Mouse (Mus musculus): Measurements from ENCODE around the gene Cdcp2.
"Not testable (repeated sequence)": the region's sequence is repeated elsewhere in the genome, so short reads cannot be mapped to it uniquely, and the experiment has no call there.

Gene Cdcp2

DNA sequence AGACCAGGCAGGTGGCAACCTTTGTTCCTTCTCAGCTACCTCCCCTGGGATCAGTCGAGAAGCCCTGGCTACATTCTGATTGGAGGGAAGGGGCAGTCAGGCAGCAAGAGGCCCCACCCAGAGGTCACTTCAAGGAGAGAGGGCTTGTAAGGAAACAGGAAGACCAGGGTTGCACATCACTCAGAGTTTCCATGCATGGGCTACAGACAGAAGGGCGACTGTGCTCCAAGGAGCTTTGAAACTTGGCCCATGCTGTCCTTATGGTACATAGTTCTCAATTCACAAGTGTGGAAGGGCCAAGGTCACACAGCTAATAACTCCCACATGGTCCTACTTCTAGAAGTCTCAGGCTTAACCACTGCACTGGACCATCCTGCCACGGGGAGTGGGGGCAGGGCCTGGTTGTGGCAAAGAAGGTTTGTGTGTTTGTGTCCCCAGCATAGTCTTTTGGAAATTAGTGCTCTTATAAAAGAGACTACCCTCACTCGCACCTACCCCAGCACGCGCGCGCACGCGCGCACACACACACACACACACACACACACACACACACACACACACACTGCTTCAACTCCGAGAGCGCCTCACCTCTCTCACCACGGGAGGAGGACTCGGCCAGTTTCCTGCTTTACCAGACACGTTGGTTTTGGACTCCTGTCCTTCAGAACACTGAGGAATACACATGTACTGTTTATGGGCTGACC is 2.1 kb upstream of the Cdcp2 start:
- DNase-seq (ENCODE audit: low spot score in 2 of 2): no peak

DNA sequence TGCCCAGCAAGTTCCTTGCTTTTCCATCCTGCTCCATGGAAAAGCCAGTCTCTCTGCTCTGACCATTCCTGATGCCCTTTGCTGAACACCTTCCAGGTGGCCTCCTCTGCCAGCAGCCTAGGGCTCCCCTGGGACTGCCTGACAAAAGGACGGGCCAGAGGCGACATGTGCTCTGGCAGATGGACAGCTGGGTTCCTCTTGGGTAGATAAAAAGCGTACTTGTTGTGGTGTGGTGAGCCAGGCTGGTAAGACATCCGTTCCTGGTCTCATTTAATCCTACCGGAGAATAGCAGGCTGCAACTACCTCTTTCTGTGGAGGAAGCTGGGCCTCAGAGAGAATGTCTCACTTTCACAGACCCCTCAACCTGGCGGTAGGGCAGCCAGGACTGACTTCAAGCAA is 648 bp upstream of the Cdcp2 start:
- no peak for DNase-seq (ENCODE audit: low spot score in 2 of 2)

DNA sequence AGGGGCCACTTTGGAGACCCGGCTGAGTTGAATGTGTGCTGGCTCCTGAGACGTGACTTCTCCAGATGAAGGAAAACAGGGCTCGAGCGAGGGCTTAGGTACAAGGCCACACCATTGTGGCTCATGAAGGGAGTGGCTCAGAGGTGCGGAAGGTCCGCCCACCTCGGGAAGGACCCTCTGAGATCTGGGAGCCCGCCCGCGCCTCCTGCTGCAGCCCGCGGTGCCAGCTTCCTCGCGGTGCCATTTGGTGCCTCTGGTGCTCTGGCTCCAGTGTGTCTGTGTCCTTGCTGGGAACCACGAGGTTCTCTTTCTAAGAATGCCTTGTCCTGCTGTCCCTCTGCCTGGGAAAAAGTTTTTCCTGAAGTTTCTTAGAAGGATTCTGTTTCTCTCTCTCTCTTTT is 1.2 kb downstream of the Cdcp2 start:
- no peak for DNase-seq (ENCODE audit: low spot score in 2 of 2)

DNA sequence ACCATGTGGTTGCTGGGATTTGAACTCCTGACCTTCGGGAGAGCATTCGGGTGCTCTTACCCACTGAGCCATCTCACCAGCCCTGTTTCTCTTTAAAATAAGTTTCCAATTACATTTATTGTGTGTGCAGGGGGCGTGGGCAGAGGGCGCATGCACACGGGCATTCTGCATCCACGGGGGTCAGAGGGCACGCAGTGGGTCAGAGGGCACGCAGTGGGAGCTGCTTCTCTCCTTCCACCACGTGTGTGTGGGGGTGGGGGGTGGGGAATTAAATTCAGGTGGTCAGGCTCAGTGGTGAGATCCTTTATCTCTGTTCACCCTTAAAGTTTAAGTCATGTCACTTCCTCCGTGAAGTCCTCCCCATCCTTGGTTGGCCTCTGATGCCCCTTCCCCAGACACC is 1.7 kb downstream of the Cdcp2 start:
- no peak for DNase-seq (ENCODE audit: low spot score in 2 of 2)

DNA sequence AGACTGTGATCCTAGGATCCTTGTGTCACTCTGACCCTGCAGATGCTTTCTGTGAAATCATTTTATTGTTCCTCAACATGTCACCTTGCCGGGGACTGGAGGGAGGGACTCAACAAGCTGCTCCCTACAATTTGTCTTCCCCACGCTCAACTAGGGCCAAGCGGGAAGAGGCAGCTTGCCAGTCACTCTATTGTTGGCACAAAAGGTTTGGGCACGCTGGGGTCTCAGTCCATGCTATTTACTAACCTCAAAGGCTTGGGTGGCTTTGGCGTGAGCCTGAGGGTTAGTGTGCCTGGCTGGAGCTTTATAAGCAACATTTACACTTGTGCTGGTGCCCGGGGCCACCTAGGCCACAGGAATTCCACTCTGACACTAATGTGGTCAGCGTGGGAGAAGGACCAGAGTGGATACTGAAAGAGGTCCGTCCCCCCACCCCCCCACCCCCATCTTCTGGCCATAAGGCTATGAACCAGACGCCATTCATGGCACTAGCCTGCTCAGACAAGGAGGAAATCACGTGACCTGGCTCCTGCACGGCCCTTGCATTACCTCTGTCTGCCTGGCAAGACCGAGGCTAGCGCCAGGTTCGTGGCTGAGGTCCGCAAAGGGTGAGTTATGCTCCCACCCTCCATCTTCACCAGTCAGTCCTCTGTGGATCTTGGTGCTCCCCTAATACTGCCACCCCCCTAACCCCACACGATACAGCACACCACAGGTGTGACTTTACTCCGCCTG is 2.3 kb downstream of the Cdcp2 start:
- DNase-seq (ENCODE audit: low spot score in 2 of 2): no peak

DNA sequence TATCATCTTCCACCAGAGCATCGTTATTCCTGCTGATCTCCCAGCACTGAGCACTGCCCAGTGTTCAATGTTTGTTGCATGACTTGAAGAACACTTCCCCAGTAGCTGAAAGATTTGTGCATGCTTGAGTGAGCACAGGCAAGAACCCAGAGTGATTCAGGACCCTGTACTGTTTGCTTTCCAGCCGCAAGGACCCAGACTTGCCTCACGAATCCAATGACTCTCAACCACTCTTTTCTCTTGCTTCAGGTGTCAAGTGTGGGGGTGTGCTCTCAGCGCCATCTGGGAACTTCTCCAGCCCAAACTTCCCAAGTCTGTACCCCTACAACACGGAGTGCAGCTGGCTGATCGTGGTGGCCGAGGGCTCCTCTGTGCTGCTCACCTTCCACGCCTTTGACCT is 5.5 kb downstream of the Cdcp2 start:
- no peak for DNase-seq (ENCODE audit: low spot score in 2 of 2)

DNA sequence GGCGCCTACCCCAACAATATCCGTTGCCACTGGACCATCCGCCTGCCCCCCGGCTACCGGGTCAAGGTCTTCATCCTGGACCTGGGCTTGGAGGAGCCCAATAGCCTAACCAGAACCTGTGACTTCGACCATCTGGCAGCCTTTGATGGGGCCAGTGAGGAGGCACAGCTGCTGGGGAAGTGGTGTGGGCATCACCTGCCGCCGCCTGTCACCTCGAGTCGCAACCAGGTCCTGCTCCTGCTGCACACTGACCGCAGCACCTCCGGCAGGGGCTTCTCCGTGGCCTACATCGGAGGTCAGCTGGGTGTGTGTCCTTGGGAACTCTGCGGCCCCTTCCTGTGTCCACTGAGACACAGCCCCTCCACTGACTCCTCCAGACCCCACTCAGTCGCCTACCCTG is 10.1 kb downstream of the Cdcp2 start:
- DNase-seq (ENCODE audit: low spot score in 2 of 2): no peak

DNA sequence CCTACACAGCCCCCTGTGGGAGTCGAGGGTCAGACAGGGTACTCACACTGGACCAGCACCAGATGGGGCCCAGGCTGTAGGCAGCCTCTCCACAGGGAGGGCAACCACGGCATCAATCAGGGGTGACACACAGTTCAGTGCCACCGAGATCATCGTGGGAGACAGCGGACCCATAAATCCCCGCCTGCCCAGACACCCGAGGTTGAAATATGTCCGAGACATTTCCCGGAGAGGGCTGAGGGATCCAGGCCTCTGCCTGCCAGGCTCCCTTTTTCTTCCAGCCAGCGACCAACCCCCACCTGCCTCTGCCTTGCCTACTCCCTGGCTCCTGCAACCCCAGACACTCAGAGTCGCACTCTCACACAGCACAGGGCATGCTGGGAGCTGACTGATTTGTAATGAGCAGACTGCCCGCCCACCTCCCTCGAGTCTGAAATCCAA is 11.6 kb downstream of the Cdcp2 start:
- DNase-seq (ENCODE audit: low spot score in 2 of 2): no peak

DNA sequence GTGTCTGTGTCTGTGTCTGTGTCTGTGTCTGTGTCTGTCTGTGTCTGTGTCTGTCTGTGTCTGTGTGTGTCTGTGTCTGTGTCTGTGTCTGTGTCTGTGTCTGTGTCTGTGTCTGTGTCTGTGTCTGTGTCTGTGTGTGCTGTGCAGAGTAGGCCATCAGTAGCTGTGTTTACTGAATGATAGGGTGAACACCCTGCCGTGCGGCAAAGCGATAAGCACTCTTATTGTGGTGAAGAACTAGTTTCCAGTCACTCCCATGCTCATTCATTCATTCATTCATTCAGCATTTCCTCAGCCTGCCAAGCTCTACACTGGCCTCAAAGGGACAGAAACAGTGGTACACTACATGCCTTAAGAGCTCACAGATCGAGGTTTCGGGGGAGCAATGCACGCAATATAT is 12.5 kb downstream of the Cdcp2 start:
- not testable (repeated sequence) for DNase-seq (ENCODE audit: low spot score in 2 of 2)

DNA sequence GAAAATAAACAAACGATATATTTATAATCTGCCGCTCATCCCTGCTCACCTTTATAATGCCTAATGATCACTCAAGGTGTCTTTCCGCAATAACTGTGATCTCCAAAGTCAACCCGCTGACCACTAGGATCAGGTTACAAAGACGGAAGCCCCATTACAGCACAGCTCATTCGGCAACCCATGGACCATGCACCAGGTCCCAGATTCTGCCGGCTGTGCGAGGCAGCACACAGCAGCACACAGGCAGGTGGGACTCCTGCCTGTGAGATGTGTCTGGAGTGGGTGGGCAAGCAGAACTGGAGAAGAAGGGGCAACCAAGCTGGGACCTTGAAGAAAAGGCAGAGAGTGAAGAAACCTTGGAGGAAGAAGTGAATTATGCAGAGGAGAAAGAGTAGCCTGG is 17.6 kb downstream of the Cdcp2 start:
- DNase-seq (ENCODE audit: low spot score in 2 of 2): no peak

DNA sequence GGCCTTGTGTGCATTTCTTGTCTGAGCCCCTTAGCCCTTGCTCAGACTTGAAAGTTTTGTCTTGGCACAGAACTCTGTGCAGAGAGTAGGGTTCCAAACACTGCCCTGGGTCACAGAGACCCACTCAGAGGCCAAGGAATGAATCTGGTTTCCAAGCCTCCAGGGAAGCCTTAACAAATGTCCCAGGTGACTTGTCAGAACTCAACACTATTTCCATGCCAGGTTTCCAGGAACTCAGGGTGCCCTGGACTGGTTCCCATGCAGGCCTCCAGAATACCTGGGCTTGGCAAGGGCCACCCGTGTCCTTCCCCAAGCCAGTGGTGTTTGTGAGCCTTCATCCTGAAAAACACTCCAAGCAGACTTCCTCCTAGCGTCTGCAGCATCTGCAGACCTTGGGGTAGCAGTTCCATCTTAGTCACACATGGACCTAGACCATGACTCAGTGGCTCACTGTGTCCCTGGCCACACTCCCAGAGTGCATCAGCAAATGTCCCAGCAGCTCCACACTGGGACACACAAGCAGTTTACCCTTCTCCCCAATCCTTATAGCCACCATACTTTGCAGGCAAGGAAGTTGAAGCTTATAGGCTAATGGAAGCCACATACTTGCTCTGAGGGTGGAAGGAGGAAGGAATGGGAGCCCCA is 21.2 kb downstream of the Cdcp2 start:
- DNase-seq (ENCODE audit: low spot score in 2 of 2): no peak

DNA sequence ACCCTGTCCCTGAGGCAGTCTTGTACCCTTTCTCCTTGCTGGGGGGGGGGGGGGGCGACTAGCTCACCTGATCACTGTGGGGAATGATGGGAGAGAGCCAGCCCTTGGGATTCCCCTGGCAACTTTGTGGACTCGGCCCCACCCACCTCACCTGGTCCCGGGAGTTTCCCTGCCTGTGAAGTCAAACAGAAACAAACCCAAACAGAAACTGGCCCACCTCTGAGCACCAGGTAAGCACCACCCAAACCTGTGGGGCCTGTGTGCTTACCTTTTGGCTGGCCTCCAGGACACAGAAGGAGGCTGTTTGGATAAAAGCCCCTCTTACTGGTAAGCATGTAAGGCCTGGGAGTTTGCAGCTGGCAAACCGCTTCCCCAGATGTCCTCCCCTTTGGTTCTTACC is 22.4 kb downstream of the Cdcp2 start:
- no peak for DNase-seq (ENCODE audit: low spot score in 2 of 2)

DNA sequence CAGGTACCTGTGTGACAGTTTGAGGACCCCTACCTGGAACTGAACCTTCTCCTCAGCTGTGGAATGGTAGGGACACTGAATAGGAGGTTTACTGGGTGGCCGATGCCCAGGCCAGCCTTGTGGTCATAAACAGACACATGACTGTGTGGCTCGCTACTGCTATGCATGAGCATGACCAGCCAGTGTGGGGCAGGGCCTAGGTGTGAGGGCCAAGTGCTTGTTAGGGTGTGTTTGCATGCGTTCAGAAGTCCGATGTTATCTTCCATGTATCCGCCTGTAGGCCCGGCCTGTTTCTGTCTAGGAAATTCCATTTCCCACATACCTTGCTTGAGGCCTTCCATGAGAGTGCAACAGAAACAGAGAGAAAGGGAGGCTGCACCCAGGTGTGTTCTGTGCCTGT is 24.0 kb downstream of the Cdcp2 start:
- no peak for DNase-seq (ENCODE audit: low spot score in 2 of 2)

DNA sequence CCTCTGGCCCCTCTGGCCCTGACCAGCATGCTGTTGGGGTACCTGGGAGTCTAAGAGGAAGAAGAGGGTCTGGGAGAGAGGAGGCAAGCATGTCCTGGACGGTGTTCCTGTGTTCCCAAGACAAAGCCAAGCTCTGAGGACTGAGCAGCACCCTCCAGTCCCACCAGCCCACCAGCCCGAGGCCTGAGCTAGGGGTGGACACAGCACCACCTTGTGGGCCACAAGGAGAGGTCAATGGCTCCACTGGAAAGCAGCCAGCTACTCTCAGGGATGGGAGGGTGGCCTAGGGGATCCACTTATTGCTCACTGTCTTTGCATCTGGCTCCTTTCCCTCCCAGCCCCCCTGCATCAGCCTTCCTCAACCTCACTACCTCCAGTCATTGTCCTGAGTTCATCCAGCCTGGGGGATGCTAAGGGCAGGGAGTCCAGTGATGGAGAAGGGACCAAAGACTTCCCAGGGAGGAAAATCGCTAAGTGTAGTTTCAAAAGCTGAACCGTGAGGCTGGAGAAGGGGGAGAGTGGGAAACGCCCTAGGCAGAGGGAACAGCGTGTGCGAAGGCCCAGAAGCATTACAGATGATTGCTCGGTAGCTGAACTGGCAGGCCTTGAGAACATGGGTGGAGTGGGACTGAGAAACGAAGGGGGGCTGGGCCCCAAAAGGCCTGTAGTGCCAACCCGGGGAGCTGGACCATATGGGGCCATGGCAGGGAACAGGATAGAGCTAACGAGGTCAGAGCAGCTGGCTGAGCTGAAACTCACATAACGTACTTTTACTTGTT is 24.7 kb downstream of the Cdcp2 start:
- peak in 1 of 2 experiments; percentile 19 for DNase-seq (ENCODE audit: low spot score in 2 of 2)

DNA sequence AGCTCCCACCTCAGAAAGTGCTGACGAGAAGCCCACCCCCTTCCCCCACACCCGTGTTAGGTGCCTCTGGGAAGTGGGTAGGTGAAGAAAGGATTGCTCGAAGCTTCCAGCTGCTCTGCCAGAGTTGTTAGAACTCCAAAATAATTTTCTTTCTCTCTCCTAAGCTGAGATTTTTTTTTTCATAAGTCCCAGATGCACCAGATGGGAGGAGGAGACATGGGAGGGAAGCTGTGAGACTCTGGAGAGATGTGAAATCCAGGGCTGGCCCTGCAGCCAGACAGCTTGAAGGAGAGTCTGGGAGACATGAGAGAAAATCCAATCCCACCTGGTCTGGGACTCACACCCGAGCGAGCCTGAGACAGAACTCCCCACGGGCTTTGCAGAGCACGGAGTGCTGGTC is 27.7 kb downstream of the Cdcp2 start:
- DNase-seq (ENCODE audit: low spot score in 2 of 2): no peak

DNA sequence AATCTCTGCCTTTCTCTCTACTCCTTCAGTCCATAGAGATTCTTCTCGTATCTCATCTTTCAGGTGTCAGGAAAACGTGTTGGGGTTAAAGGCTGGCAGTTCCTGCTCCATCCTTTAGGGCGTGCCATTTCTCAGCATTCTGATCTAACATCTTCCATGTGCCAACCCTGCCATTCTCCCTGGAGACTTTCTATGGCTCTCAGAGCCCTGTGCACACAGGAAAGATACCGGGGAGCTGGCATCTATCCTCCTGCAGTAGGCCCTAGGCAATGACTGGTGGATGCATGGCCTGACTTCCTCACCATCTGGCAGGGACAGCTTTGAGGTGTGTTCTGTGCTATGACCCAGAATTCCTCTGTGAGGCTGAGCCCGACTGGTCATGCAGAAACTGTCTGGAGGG is 28.4 kb downstream of the Cdcp2 start:
- DNase-seq (ENCODE audit: low spot score in 2 of 2): no peak

DNA sequence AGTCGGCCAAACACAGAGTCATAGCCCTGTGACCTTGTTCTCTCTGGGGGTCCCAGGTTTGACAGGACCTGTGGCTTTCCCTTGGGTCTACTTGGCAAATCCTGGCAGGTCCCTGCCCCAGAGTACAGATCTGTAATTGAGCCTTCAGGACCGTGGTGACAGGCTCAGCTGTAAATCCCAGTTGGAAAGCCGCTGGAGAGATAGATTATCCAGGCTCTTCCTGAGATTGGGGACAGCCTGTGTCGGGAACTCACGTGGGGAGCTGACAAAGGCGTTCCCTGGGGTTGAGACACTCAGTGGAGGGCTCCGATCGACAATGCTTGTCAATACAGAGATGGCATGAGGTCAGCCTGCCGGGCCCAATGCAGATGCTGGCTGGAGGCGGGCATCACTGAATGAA is 29.7 kb downstream of the Cdcp2 start:
- no peak for DNase-seq (ENCODE audit: low spot score in 2 of 2)

DNA sequence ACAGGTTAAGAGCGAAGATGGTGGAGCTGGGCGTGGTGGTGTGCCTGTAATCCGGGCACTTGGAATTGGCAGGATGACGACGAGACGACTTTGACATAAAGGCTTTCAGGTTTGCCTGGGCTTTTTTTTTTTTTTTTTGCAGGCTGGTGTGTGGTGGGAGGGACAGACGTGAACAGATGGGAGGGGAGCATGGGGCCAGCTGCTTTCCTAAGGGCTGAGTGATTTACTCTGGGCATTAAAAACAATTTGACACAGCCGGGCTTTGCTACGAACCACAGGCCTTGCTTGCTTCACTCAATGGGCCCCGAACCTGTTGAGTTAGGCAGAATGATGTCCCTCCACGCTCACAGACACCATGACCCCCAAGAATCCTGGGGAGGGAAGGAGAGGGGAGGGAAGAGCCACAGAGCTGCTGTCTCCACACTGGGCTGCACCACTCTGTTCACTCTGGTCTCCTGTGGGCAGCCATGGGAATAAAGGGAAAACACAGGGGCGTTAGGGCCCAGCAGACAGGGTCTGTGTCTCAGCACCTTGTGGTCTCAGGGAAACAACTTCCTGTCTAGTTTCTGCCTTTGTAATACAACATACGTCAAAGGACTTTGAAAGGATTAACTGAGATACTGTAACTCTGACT is 30.3 kb downstream of the Cdcp2 start:
- no peak for DNase-seq (ENCODE audit: low spot score in 2 of 2)

DNA sequence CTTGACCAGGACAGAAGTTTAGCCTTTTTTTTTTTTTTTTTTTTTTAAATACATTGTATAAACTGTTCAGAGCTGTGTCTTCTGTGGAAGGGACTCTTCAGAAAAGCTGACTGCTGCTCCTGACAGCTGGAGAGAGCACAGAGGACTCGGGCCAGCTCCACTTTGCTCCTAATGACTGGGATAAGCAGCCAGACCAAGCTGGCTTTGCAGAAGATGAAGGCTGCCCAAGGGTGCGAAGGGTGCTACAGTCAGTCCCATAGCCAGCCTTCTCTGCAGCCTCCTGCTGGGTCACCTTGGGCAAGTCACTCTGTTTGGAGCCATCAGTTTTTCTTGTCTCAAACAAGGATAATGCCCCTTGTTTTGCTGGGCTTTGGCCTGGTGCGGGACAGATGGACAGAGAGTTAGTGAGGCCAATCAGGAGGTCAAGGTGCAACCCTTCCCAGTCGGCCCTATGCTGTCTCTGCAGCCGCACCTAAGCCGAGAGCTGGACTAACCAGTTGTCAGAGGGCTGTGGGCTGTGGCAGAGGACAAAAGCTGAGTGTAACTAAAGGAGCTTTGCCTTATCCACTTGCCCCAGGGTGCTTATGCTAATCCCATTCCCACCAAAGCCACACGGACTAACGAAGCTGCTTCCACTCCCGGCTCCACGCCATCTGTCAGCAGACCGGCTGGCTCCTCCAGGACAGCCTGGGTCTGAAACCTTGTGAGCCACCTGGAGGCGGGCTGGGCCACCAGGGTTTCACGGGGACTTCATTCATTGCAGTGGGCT is 31.4 kb downstream of the Cdcp2 start:
- peak; percentile 15 to 27 for DNase-seq (ENCODE audit: low spot score in 2 of 2)

DNA sequence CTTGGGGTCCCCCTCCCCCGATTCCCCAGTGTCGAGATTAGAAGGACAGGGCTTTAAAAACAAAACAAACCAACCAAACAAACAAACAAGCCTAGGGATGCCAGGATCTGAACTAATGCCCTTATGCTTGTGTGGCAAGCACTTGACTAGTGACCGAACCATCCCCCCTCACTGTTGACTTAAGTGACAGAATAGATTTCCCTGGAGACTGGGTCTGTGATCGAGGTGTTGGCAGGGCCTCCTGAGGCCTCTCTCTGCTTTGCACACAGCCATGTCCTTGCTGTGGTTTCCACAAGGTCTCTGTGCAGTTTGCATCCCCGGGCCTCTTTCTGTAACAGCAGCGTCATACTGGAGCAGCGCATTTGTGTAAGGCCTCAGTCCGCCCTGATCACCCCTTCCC is 32.7 kb downstream of the Cdcp2 start:
- DNase-seq (ENCODE audit: low spot score in 2 of 2): no peak

DNA sequence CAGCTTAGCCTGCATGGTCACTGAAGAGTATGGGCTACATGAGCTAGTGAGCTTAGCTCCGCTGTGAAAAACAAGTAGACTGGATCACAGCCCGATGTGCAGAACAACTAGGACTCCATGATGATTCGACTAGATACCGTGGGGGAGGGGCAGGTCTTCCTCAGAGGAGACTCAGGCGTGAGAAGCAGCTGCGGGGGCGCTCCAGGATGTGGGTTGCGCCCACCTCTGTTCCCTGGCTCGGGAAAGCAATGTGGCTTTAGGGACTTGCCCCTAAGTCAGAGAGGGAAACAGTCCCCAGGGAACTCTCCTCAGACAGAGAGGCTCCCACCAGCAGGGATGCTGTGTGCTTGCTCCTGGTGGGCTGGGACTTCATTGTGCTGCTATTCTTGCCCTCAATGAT is 33.8 kb downstream of the Cdcp2 start:
- DNase-seq (ENCODE audit: low spot score in 2 of 2): no peak
